Mouse (Mus musculus): ENCODE data around the gene Gm47969.

Gm47969 gene

DNA sequence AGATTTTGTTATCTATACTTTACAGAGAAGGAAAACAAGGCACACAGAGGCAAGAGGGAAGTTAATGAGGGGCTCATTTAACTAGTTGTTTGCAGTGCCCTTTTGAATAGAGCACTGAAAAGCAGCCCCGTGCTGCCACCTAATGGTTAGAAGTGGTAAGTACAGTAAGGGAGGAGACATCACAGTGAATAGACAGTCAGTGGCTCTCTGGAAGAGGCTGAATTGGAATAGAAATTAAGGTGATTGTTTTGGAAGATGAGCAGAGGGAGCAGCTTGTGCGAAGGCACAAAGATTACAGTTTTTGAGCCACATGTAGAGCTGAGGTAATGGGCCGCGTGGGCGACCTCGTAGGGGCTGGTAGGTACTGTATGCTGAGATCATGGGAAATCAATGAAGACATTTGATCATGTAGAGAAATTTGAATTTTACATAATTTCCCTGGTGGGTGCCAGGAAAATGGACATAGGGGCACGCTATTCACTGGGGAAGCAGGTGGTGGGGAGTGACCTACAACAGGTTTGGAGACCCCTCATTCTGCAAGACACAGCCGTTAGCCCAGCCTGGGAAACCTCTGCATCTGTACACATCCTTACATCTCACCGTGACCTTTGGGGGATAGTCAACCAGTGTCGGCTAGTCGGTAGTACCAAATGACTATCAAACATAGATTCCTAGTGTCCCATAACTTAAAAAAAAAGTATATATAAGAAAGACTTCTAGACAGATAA, 31.6 kb downstream of the Gm47969 start:
- DNase-seq (ENCODE audit: low spot score), result no peak

DNA sequence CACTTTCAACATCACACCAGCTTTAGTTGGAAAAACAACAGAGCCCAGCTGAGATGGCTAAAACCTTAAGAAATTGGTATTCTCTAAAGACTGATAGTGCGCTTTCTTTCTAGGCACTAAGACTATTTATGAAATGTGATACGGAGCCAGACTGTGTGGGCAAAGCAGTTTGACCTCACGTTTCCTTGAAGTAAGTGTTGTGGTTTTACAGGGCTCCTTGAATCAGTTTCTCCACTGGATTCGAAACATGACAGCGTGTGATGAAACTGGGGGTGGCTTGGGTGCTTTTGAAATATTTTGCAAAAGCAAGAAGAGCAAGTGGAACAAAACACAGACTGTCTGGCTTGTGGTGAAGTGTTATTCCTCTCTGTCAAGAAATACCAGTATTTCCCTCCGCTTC, 32.3 kb downstream of the Gm47969 start:
- DNase-seq (ENCODE audit: low spot score), result no peak

DNA sequence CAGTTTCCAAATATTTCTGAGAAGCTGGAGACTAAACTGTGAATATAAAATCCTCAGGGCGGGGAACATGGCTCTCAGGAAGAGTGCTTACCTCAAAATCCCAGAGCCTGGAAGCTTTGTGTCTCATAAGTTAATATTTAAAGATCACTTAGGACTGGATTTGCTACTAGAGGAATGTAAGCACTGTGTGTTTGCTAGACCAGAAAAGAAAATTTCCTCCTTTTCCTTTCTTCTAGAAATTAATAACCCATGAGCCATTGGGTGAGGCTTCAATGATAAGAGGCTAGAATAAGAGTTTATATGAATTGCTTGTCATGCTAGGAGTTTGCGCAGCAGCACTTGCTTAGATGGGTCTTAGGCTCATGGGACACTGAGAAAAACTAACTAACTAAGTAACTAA, 40.1 kb downstream of the Gm47969 start:
- no peak for DNase-seq (ENCODE audit: low spot score)

DNA sequence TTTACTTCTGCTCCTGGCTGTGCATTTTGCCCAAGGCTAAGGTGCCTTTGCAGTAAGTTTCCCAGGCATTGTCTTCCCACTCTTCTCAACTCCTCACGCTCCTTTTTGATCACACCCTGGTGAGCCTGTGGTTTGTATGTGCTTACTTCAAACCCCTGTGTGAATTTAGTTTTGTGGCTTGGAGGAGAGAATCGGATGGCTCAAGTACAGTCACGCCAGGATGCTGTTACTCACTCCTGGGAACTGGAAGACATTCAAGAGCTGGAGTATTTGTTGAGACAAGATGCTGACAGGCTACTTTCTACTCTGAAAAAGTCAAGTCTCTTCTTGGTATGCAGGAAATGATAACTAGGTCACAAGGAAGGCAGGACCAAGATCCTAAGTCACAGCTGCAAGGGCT, 46.5 kb downstream of the Gm47969 start:
- no peak for DNase-seq (ENCODE audit: low spot score)

All from ovary, postnatal 10 days (tissue).